Mouse (Mus musculus) megakaryocyte progenitor cell, adult 5-6 weeks (primary cell): ENCODE data around the gene Thap3. TPM values are rescaled to one million over a fixed set of nuclear protein-coding genes. Genes with fewer than 3 reads are reported as not detected.
"Not testable (repeated sequence)": the region's sequence is repeated elsewhere in the genome, so short reads cannot be mapped to it uniquely, and the experiment has no call there.

ENCODE experiments used
- ATAC-seq: replicated peaks from 2 replicates; pipeline ENCODE4 v1.8.0; 2016; ENCODE audit warnings: mild to moderate bottlenecking, moderate TSS enrichment, inconsistent platforms; ENCODE audit not compliant: poor library complexity
- total RNA-seq, 2 experiments: library from RNA; stranded (forward) in 1 of 2; stranded (reverse) in 1 of 2; fragments of 157-497, 149-512 nt in 1 of 2; fragments of 200-1000 nt in 1 of 2; gene quantifications; 2 replicates each; pipeline versions ENCODE4 v1.2.3 to v1.2.4; 2015 to 2017

The Thap3 gene
- 7.2 and 8.0 TPM in 2 replicates for total RNA-seq (2015)
- 6.1 and 6.4 TPM in 2 replicates for total RNA-seq (2017)

DNA sequence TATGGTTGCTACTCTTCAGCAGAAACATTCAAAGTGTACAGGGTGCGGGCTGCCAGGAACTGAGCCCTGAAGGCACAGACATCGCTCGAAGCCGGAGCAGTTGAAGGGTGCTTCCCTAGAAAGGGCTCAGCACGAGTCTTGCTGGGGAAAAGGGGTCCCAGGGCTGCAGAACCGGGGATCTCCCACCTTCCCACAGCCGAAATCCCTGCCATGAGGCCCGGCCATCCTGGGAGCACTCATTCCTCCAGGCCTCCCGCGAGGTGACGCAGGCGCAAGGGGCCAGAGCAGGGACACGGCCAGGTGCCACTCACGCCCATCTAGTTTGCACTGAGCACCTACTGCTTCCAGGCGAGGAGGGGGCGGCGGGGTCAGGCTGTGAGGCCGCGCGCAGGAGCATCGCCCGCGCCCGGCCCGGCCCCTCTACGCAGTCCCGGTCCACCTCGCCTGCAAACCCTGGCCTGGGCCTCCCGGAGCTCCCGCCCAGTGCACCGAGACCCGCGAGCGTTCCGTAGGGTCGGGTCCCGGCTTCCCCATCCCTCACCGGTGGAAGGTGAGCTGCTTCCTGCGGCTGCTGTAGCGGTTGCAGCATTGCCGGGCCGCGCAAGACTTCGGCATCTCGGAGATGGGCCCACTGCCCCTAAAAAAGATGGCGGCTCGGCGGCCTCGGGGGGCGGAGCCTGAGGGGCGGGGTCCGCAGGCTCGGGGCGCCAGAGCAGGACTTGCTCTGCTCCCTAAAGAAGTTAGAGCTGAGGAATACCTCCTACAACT, at the start of gene Thap3:
Thap3 (minus strand) TSS at position 656 of the 768 bp plus-strand sequence.
- ATAC-seq = peak; percentile 80

DNA sequence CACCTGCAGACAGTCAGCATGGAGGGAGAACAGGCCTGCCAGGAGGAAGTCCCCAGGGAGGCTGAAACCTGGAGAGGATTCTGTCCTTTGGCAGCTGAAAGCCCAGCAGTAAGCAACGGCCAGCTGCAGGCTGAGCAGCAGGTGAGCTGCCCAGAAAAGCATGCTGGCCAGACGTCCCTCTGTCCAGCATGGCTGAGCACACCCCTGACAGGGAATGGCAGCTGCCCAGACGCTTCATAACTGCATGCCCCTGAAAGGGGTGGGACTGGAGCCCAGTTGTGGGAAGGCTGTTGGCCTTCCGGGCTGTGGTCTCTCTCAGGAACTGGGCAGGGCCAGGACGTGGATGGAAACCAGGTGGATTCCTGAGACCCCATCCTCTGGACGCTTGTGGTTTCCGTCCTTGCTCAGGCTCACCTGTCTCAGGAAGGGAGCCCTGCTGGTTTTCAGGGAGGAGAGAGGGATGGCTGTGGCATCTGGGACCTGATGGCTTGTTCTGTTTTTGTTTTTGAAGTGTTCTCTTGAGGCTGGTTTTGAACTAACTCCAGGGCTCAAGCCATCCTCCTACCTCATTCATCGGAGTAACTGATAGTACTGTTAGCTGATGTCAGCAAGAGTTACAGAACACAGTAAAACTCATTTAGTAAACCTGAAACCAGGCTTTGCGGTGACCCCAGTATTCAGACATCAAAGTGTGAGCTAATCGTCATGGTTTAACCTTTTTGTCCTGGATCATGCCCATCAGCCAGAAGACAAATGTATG, 49.6 kb upstream of the Thap3 start, which contains the start of gene Tas1r1:
Tas1r1 (minus strand) TSS at position 344 of the 760 bp plus-strand sequence.
- peak; percentile 33 for ATAC-seq

DNA sequence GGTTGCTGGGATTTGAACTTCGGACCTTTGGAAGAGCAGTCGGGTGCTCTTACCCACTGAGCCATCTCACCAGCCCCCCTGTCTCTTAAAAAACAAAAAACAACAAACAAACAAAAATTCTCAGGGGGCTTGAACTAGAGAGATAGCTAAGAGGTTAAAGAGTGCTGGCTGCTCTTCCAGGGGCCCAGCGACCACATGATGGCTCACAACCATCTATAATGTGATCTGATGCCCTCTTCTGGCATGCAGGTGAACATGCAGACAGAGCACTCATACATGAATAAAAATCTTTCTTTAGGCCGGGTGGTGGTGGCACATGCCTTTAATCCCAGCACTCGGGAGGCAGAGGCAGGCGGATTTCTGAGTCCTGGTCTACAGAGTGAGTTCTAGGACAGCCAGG, 47.7 kb upstream of the Thap3 start:
- not testable (repeated sequence) for ATAC-seq

DNA sequence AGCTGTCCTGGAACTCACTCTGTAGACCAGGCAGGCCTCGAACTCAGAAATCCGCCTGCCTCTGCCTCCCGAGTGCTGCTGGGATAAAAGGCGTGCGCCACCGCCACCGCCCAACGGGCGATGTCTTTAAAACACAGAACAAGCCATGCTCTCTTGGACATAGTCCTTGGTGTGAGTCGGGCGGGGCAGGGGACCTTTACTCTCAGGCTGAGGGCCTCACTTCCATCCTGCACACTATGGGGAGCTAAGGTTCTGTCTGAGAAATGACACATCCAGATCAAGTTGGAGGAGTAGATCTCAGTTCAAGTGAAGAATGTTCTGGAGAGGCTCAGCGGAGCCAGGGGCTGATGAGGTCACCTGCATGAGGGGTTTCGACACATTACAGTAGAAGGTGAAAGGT, 44.1 kb upstream of the Thap3 start:
- no peak for ATAC-seq

DNA sequence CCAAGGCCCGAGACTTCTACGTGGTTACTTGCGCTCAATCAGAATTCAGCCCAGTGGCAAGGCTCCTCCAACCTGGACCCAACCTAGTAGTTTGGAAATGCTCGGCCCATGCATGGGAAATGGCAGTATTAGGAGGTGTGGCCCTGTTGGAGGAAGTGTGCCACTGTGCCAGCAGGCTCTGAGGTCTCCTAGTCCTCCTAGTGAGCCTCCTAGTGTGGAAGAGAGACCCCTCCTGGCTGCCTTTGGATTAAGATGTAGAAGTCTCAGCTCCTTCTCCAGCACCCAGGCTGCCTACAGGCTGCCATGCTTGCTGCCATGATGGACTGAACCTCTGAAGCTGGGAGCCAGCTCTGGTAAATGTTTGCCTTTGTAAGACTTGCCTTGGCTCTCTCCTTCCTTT, 41.2 kb upstream of the Thap3 start:
- peak; percentile 30 for ATAC-seq

DNA sequence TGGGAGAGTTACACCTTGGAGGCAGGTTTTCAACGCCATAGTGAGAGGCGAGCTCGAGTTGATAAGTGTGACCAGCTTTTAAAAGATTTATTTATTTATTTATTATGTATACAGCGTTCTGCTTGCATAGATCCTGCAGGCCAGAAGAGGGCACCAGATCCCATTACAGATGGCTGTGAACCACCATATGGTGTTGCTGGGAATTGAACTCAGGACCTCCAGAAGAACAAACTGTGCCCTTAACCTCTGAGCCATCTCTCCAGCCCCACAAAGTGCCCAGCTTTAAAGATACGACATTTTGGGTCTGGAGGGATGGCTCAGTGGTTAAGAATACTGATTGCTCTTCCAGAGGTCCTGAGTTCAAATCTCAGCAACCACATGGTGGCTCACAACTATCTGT, 40.3 kb upstream of the Thap3 start:
- ATAC-seq = no peak

DNA sequence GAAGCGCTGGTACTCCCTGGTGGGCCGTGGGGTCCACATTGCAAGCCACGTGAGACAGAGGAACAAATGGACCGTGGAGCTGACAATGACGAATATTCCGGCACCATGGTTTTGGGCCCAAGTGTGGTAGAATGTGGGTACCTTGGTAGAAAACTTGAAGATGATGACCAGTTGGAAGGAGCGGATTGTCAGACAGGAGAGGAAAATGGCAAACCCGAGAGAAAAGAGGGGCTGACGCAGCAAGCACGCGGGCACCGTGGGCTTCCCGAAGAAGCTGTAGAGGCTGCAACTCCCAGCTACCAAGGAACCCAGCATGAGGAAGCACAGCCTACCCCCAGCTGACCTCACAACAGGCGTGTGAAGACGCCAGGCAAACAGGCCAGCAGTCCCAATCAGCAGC, 39.7 kb upstream of the Thap3 start:
- no peak for ATAC-seq

DNA sequence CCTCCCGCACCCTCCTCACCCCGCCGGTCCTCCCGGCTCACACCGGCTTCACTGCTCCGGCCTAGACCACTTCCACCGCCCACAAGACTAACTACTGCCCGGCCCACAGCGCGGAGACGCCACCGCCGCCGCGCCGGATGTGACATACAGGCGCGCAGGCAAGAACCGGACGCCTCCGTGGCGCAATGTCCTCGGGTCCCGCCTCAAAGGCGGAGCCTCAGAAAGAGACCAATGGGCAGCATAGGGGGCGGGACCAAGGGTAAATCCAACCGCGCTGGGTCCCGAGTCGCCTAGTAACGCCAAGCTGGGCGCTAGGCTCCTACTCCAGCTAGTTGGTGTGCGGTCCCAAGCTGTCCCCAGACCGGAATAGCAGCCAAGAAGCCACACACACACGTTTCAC, 38.7 kb upstream of the Thap3 start, which contains the start of gene Zbtb48:
Zbtb48 (minus strand) TSS at position 148 of the 400 bp plus-strand sequence.
- ATAC-seq = peak; percentile 86

DNA sequence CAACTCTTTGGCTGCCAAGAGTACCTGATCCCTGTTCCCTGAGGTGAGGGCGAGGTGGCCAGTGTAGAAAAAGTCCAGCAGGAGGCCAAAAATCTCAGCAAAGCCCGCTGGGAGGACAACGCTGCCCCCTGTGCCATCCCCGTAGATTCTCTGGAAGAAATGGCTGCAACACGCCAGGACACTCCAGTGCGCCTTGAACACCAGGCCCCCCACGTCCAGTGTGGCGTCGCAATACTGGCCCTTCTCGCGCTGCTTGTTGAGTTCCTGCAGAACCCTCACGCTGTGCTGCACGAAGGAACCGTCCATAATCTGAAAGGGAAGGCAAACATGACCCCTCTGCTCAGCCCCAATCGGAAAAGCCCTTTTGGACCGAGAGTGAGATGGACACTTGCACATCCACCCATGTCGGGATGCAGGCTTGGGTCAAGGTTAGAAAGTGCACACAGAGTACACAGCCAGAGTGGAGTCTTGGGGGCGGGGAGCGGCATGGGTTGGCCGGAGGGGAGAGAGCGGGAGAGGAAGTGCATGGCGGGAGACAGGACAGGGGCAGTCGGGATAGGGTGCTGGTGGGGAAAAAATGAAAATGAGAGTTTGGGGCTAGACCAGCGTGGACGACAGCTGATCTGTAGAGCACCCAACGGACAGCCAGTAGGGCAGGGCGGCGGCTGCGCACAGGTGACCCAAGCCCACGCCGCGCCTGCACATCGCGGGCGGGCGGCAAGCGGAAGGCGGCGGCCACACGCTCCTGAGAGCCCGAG, 38.1 kb upstream of the Thap3 start:
- ATAC-seq = peak; percentile 15

DNA sequence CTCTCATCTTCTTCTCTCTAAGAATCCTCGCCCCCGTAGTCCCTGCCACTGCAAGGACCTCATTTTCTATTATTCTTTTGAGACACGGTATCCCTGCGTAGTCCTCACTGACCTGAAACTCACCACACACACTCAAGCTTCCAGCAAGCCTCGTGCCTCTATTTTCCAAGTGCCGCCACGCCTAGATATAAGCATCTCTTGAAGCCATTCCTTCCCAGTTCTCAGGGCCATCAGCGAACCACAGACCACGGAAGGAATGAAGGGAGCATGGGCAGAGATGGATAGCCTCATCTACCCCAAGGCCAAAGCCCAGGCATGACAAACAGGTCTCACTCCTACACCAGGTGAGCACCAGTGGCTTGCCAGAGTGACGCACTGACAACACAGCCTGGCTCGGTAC, 35.7 kb upstream of the Thap3 start:
- ATAC-seq = no peak

DNA sequence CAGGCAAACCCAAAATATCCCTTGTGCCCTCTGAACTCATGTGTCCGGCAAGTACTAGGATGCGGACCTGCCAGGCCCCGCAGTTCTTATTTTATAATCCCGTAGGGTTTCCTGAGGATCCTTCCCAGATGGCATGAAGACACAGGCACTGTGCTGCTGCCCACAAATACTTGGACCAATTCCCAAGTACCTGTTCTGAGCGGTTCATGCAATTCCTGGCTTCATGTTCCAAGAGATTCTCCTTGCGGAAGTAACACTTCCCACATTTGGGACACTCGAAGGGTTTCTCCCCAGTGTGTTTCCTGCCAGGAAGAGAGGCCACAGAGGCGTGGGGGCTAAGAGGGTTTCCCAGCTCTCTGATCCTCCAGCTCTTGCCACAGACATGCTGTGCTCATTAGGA, 33.7 kb upstream of the Thap3 start:
- no peak for ATAC-seq

DNA sequence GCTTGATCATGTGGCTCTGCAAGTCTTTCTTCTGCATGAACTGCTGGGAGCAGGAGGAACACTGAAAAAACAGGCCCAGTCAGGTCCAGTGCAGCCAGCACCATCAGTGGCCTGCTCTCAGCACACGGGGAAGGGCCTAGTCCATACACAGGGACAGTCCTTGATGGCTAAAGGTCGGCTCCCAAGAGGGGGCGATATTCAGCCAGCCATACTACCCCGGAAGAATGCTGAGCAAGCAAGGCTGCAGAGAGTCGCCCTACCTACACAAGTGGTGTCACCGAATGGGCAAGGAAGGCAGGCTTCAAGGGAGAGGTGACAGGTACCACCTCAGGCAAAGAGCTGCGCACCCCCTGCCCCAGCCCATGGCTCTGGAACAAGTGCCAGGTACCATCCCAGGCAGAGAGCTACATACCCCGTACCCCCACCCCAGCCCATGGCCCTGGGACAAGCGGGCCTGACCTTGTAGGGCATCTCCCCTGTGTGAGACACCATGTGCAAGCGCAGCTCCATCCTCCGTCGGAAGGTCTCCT, 32.8 kb upstream of the Thap3 start:
- peak; percentile 27; the same call in 1 of the 2 replicates for ATAC-seq

DNA sequence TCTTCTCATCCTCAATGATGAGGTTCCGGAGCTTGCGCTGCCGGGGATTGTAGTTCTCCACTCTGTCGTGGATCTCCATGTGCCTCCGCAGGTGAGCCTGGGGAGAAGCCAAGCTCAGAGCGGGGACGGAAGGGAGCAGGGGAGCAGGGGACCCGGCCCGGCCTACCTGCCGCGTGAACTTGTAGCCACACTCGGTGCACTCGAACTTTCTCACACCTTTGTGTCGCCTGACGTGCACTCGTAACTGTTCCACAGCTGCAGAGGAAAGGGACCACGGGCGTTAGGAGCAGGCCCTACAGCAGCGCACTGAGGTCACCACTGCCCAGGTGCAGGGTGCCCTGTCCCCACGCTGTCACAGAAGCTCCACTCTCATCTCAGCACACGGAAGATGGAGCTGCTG, 31.2 kb upstream of the Thap3 start:
- no peak for ATAC-seq

DNA sequence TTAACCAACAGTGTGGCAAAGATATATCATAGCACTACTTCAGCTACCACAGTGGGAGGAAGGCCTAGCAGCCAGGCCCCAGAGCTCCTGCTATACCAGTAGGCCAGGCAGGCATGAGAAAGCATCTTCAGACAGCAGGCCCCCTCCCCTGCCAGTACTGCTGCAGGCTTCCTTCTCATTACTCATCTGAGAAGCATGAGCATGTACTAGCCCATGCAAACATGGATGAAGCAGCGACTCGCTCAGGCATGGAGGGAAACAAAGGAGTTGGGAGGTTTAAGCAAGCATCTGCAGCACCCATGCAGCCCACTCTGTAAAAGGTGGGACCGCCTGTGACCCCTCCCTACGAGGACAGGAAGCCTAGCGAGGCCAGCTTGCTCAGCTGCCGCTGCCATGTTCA, 30.3 kb upstream of the Thap3 start:
- no peak for ATAC-seq

DNA sequence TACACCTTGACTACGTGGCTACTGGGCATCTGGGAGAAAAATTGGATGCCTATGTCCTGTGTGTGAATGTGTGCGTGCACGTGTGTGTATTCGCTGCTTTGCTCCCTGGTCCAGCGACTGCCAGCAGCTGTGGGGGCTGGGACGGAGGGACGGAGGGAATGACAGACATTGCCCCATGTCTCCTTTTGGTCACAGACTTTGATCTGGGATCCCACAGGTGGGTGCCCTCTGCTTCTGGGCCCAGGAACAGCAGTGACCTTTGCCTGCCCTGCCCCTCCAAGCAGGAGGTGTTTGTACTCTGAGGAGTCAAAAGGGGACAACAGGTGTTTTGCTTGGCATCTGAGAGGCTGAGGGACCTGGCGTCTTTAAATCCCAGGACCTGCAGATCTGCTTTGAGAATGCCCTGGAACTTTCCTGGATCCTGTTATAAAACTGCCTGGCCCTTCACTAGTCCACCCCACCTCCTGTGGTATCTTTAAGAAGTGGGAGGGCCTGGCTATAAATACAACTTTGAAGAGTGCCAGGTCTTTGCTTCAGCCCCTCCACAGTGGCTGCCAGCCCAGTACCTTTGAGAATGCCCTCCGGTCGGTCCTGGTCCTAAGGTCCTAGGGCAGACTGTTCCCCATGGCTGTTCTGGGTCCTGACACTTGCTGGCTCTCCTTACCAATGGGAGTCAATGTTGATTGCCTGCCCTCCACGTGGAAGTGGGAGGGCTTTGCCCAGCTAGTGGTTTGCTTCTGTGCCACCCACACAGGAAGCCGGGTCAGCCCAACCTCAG, 24.4 kb upstream of the Thap3 start:
- ATAC-seq = no peak; the same call in 1 of the 2 replicates

DNA sequence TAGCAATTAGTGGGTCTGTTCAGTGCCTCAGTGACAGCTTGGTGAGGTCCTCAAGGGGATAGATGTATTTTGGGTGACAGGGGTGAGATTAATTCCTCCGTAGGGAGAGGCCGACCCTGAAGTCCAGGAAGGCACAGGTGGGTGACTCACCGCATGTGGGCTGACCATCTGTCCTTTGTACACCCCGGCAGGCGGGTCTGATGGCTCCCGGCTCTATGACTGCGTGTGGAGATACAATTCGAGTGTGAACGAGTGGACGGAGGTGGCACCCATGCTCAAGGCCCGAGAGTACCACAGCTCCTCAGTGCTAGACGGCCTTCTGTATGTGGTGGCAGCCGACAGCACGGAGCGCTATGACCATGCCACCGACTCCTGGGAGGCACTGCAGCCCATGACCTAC, 23.3 kb upstream of the Thap3 start:
- no peak for ATAC-seq

DNA sequence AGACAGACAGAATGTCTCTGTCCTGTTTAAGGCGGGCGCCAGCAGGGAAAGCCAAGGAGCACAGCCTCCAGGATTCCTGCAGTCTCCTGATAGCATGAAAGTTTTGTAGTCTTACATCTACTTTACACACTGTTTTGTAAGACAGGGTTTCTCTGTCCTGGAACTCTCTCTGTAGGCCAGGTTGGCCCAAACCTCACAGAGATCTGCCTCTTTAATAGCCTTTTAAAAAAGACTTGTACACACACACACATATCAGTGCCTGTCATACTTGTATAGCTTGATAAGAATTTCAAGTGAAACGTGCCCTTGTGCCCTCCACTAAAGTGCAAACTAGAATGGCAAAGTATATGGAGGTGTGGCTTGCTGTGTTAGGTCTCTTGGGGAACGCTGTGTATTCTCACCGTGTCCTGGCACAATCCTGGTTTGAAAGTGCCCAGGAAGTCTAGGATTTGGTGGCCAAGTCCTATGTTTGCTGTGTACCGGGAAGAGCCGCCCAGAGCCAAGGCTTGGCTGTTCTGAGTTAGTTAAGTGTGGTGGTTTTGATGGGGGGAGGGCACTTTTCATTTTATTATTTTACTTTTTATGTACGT, 22.5 kb upstream of the Thap3 start:
- 0 out of 2 replicates have a peak, but pooled peaks have one; percentile 5 for ATAC-seq

DNA sequence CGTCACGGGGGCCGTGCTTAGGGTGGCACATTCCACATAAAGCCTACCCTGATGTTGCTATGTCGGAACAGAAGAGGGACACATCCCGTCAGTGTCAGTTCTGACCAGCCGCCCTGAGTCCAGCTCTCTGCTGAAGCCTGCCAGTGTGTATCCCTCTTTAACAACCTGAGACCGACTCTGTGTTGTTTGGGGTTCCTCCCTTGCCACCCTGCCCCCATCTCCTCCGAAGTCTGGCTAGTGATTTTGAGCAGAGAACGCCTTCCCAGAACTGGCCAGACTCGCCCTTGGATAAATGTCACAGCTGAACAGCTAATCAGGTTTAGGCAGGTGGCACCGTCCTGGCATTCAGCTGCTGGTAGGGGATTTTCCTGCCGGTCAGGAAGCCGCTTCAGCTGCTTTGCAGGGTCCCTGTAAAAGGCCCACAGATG, 21.9 kb upstream of the Thap3 start:
- 0 out of 2 replicates have a peak, but pooled peaks have one; percentile 2 for ATAC-seq

DNA sequence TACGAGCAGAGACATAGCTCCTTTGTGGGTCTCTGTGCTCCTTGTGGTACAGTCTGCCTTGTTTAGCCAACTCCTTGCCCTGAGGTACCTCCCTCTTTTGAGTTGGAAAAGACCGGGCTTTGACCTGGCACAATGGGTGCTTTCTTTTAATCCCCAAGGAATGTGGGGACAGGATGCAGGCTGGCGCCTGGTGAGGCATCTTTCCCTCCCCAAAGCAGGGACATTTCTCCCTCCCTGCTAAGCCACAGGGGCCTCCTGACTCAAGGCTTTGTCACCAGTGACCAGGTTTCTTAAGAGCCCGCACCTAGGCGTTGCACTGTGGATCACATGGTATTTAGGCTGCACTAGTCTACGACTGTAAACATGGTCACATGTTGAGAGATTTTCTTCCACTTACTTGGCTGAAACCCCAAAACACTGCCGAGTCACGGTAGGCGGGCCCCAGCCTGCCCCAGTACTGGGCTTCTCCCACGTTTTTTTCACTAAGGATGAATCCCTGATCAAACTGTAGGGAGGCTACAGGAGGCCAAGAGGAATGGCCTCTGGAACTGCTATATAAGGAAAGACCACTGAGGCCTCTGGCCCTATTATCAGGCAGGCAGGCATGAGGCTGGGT, 21.4 kb upstream of the Thap3 start:
- peak; percentile 37 for ATAC-seq
